11 mouse cellular contexts compared by ENCODE assay signal in genomic region chr2:172756472-172756860, GRCm38 (mm10).
A peak's percentile ranks its signal among the peaks of the same experiment; 100 is the strongest.
DNase-seq lines count a peak whose midpoint lies in the region; ATAC-seq lines count a peak whose summit lies in the region.
"Had no signal": no experiment of that assay in that cellular context is flagged by ENCODE, and none has a peak within 500 bp of the region (broad histone marks: within the 10 kb centered on the region; RNA-seq: fewer than 3 reads in every experiment).

No protein-coding gene starts in this region.

- H3K4me2 ChIP-seq in midbrain, embryonic 11.5 days, result no peak overlapping the region
- no peak overlapping the region for H3K4me2 ChIP-seq in heart, embryonic 11.5 days
- H3K4me2 ChIP-seq: embryonic facial prominence, embryonic 12.5 days had no signal

- H3K27ac ChIP-seq in midbrain, embryonic 11.5 days (ENCODE audit: low read depth, low read length), result no peak overlapping the region
- H3K27ac ChIP-seq in midbrain, embryonic 10.5 days (replicated peaks), result no peak overlapping the region
- no peak overlapping the region for H3K27ac ChIP-seq in heart, embryonic 11.5 days (ENCODE audit: low read depth, low read length)
- H3K27ac ChIP-seq: embryonic facial prominence, embryonic 12.5 days had no signal

- H3K4me3 ChIP-seq in midbrain, embryonic 11.5 days (ENCODE audit: low read depth, low read length), result no peak overlapping the region
- no peak overlapping the region for H3K4me3 ChIP-seq in midbrain, embryonic 10.5 days
- H3K4me3 ChIP-seq in heart, embryonic 11.5 days (ENCODE audit: low read depth, low read length), result no peak overlapping the region
- H3K4me3 ChIP-seq: embryonic facial prominence, embryonic 12.5 days had no signal

- intact Hi-C loops in left cerebral cortex, postnatal 25 days (cut with DNase I), result no loop called here

- no peaks in the 10 kb centered on the region for H3K9me3 ChIP-seq in midbrain, embryonic 11.5 days (ENCODE audit: control insufficient read depth, low read length)
- no peaks in the 10 kb centered on the region for H3K9me3 ChIP-seq in midbrain, embryonic 10.5 days (replicated peaks)
- no peaks in the 10 kb centered on the region for H3K9me3 ChIP-seq in heart, embryonic 11.5 days (replicated peaks; ENCODE audit: control insufficient read depth, low read length)
- H3K9me3 ChIP-seq: embryonic facial prominence, embryonic 12.5 days had no signal

- WGBS in midbrain, embryonic 11.5 days, result 11% methylated on average over 8 of the region's 8 CpGs
- 10% methylated on average over 8 of the region's 8 CpGs for WGBS in midbrain, embryonic 10.5 days
- 13% methylated on average over 8 of the region's 8 CpGs for WGBS in heart, embryonic 11.5 days (ENCODE audit: insufficient replicate concordance)

- H3K9ac ChIP-seq in midbrain, embryonic 11.5 days (ENCODE audit: low read length), result 0 out of 2 replicates have a peak overlapping the region, but pooled peaks have one; percentile 4
- no peak overlapping the region for H3K9ac ChIP-seq in heart, embryonic 11.5 days (ENCODE audit: low read depth, low read length)
- H3K9ac ChIP-seq: embryonic facial prominence, embryonic 12.5 days; liver, postnatal 0 days had no signal

- DNase-seq in midbrain, embryonic 11.5 days (ENCODE audit: low spot score, missing footprints), result no peak
- DNase-seq in midbrain, embryonic 10.5 days (ENCODE audit: low spot score), result no peak
- DNase-seq in frontal cortex, adult 2 months (ENCODE audit: extremely low spot score in 1 of 2, low spot score in 1 of 2), result peak; percentile 11 to 45
- DNase-seq in left cerebral cortex, postnatal 25 days (ENCODE audit: low spot score in 2 of 2), result peak; percentile 40 to 51
- no peak for DNase-seq in thymus, postnatal 36 days
- DNase-seq in kidney, adult 9 months, result no peak
- DNase-seq in lung, adult 18-20 months, result no peak
- DNase-seq: kidney, adult 8-10 months; liver, postnatal 0 days had no signal

- peaks cover 79% of the 10 kb centered on the region for H3K27me3 ChIP-seq in midbrain, embryonic 11.5 days (ENCODE audit: control insufficient read depth, insufficient read depth, low read length)
- H3K27me3 ChIP-seq in midbrain, embryonic 10.5 days (ENCODE audit: low read depth, poor library complexity, severe bottlenecking), result peaks cover 100% of the 10 kb centered on the region
- H3K27me3 ChIP-seq in heart, embryonic 11.5 days (ENCODE audit: control insufficient read depth, insufficient read depth, low read length), result peaks cover 48% of the 10 kb centered on the region

- no peaks in the 10 kb centered on the region for H3K36me3 ChIP-seq in midbrain, embryonic 11.5 days (ENCODE audit: control insufficient read depth, insufficient read depth, low read length)
- no peaks in the 10 kb centered on the region for H3K36me3 ChIP-seq in midbrain, embryonic 10.5 days
- no peaks in the 10 kb centered on the region for H3K36me3 ChIP-seq in heart, embryonic 11.5 days (ENCODE audit: control insufficient read depth, insufficient read depth, low read length)
- H3K36me3 ChIP-seq: embryonic facial prominence, embryonic 12.5 days had no signal

- no peak for ATAC-seq in midbrain, embryonic 11.5 days (ENCODE audit: low FRiP score)
- ATAC-seq in heart, embryonic 11.5 days (replicated peaks; ENCODE audit: insufficient number of reproducible peaks, low FRiP score, low TSS enrichment), result no peak
- ATAC-seq: liver, postnatal 0 days had no signal

- H3K4me1 ChIP-seq in midbrain, embryonic 11.5 days (ENCODE audit: control insufficient read depth, insufficient read depth, low read length), result peaks cover 9% of the 10 kb centered on the region
- peaks cover 40% of the 10 kb centered on the region for H3K4me1 ChIP-seq in midbrain, embryonic 10.5 days
- no peaks in the 10 kb centered on the region for H3K4me1 ChIP-seq in heart, embryonic 11.5 days (ENCODE audit: control insufficient read depth, insufficient read depth, low read length)

Comparison
In these comparisons a context has a peak if more than half of its experiments do, and no peak if none do; other contexts are left out.
1. DNase-seq: peak in frontal cortex, adult 2 months (2 of 2) and left cerebral cortex, postnatal 25 days (2 of 2); none in midbrain, embryonic 11.5 days (single experiment), midbrain, embryonic 10.5 days (single experiment), thymus, postnatal 36 days (0 of 2), kidney, adult 9 months (single experiment) and lung, adult 18-20 months (0 of 2).